Mouse (Mus musculus) natural killer cell, adult 2 months (primary cell): ENCODE data around the gene Adora2a.
"Not testable (repeated sequence)": the region's sequence is repeated elsewhere in the genome, so short reads cannot be mapped to it uniquely, and the experiment has no call there.

Experiments
- DNase-seq, 2 experiments: peaks; one replicate each; pipeline ENCODE4 v3.0.0; 2022; ENCODE audit warnings: low spot score in 2 of 2

Gene Adora2a

GRCm38 (mm10) chr10:75314190-75314980 lies 2.3 kb upstream of the Adora2a start:
- DNase-seq, result no peak

DNA sequence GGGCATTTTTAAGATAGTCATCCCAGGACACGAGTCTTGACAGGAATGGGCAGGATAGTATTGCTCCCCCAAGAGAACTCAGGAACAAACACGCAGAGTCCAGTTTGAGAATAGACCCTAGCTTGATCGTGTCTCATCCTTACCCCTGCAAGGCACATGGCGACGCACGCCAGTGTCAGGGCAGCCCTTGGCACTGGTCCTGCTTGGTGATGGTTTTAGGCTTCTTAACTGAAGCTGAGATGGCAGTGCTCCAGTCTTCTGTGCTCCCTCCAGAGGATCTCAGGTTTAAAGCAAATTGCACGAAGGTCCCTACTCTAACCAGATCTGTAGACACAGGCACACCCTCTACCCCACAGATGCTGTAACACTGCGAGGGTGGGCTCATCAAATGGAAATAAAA lies 921 bp upstream of the Adora2a start:
- no peak for DNase-seq

- DNase-seq, result peak; percentile 42 to 57
Measured at GRCm38 (mm10) chr10:75316472-75316871, 205 bp upstream of the Adora2a start.

GRCm38 (mm10) chr10:75316908-75317761 lies 458 bp downstream of the Adora2a start:
- peak; percentile 73 to 76 for DNase-seq

- peak; percentile 29 to 51 for DNase-seq
Measured at GRCm38 (mm10) chr10:75318206-75318605, 1.5 kb downstream of the Adora2a start.

DNA sequence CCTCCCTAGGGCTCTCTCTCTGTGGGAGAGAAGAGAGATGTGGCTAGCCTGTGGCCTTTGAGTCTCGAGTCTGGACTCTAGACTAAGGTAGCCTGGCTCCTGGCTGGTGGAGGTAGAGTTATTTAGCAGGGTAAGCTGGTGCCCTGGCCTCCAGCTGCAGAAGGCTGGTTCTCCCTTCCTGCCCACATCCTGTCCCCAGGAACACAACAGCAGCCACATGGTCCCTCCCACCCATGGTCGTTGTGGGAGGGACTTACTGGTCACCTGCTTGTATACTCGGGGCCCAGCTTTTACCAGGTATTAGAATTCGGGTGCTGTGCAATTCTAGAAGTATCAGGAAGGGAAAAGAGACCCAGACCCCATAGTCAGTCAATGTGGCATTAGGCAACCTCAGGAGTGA lies 3.6 kb downstream of the Adora2a start:
- peak; percentile 71 to 74 for DNase-seq

DNA sequence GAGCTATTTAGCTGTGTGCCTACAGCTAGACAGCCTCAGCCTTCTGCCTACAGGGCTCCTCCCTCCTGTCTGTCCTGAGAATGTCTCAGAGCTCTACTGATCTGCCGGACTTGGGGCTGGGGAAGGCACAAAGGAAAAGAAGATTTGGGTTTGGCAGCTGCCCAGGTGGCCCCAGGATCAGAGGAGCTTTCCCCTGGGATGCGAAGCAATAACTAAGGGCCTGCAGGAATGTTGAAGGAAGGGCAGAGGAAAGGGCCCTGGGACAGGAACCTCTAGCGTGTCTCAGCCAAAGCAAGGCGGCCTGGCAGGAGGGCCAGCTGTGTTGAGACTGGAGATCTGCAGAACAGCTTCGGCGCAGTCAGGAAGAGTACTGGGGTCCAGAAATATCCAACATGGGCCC lies 6.3 kb downstream of the Adora2a start:
- no peak for DNase-seq

- no peak for DNase-seq
Measured at GRCm38 (mm10) chr10:75323986-75324385, 7.3 kb downstream of the Adora2a start.

- no peak for DNase-seq
Measured at GRCm38 (mm10) chr10:75324391-75324790, 7.7 kb downstream of the Adora2a start.

DNA sequence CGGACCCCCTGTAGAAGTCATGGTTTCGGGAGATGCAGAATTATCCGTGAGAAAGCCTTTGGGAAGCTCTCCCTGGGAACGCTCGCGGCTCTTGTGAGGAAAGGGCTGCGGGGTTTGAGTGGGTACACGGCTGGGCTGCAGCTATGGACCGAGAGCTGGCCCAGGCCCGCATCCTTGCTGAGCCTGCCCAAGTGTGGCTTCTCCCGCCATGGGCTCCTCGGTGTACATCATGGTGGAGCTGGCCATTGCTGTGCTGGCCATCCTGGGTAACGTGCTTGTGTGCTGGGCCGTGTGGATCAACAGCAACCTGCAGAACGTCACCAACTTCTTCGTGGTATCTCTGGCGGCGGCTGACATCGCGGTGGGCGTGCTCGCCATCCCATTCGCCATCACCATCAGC lies 9.1 kb downstream of the Adora2a start:
- DNase-seq, result no peak

DNA sequence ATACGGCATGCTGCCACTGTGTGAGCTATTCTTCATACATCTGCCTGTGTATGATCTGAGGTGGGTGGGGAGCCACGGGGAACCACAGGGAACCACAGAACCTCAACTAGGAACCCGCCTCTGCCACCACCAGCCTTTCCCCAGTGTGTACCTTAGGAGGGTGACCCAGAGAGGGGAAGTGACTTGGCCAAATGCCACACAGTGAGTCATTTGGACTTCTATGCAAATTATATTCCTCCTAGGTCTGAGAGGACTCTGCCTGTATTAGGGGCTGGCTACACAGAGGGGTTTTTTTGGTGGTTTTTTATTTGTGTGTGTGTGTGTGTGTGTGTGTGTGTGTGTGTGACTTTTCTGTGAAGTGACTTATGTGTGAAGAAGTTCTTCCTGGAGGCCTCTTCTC lies 9.9 kb downstream of the Adora2a start:
- peak; percentile 91 to 95 for DNase-seq

DNA sequence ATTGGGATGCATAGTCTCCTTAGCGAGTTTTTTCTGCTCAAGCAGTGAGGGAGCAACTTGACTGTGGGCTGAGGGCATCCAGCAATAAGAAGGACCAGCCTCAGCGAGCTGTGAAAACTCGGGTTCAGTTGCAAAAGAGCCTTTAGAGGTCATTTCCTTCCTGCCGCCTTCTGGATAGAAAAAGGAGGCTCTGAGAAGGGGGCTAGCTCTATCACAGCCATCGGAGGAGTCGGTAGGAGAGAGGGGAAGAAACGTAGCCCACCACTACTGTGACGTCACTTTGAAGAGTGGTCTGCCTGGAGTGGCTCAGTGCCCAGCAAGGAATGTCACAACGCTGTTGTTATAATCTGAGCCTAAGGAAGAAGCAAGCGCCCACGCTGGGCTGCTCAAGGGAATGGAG lies 10.4 kb downstream of the Adora2a start:
- no peak for DNase-seq

GRCm38 (mm10) chr10:75328201-75328704 lies 11.6 kb downstream of the Adora2a start:
- DNase-seq, result no peak

- DNase-seq, result no peak
Measured at GRCm38 (mm10) chr10:75332268-75332667, 15.6 kb downstream of the Adora2a start.

DNA sequence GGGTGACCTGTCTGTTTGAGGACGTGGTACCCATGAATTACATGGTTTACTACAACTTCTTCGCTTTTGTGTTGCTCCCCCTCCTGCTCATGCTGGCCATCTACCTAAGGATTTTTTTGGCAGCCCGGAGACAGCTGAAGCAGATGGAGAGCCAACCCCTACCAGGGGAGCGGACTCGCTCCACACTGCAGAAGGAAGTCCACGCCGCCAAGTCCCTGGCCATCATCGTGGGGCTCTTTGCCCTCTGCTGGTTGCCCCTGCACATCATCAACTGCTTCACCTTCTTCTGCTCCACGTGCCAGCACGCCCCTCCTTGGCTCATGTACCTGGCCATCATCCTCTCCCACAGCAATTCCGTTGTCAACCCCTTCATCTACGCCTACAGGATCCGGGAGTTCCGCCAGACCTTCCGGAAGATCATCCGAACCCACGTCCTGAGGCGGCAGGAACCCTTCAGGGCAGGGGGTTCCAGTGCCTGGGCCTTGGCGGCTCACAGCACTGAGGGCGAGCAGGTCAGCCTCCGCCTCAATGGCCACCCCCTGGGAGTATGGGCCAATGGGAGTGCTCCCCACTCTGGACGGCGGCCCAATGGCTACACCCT lies 16.6 kb downstream of the Adora2a start:
- no peak for DNase-seq

- no peak for DNase-seq
Measured at GRCm38 (mm10) chr10:75334175-75334574, 17.5 kb downstream of the Adora2a start.

- no peak for DNase-seq
Measured at GRCm38 (mm10) chr10:75335075-75335474, 18.4 kb downstream of the Adora2a start.

DNA sequence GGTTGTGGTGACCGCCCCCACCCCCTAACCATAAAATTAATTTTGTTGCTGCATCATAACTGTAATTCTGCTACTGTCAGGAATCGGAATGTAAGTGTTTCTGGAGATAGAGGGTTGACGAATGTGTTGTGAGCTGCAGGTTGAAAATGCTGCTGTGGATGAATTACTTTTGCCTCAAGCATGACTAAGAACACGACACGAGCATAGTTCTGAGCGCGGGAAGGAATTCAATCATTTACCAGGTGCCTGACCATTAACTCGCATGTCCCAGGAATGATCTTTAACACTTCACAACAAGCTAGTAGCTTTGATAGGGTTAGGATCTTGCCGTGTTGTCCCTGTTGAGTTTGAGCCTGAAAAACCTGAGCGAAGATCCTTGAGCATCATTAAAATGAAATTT lies 20.6 kb downstream of the Adora2a start:
- DNase-seq, result no peak

DNA sequence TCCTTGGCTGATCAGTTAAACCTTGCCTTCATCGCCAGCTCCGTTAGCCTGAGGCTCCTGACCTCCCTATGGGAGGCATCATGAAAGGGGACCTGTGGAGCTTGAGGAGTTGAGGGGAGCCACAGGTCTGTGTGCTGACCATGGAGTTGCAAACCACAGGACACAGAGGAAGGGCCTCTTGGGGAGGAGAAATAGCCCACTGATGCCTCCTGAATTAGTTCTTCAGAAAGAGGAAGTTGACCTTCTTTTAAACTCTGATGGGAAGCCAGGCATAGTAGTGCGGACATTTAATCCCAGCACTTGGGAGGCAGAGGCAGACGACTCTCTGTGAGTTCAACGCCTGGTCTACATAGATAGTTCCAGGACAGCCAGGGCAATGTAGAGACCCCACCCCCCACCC lies 22.2 kb downstream of the Adora2a start:
- DNase-seq, result no peak

GRCm38 (mm10) chr10:75339377-75339776 lies 22.7 kb downstream of the Adora2a start:
- no peak for DNase-seq

- DNase-seq, result no peak
Measured at GRCm38 (mm10) chr10:75341936-75342335, 25.3 kb downstream of the Adora2a start.

- DNase-seq, result not testable (repeated sequence)
Measured at GRCm38 (mm10) chr10:75344563-75344962, 27.9 kb downstream of the Adora2a start.
